Mouse (Mus musculus) hematopoietic stem cell, adult 5-6 weeks (primary cell): ENCODE data around the gene Ryk. TPM values are rescaled to one million over a fixed set of nuclear protein-coding genes. Genes with fewer than 3 reads are reported as not detected.
"Not testable (repeated sequence)": the region's sequence is repeated elsewhere in the genome, so short reads cannot be mapped to it uniquely, and the experiment has no call there.

Experiments used
- ATAC-seq, 2 experiments: fragments of 125-278 bp in 1 of 2; replicated peaks in 1 of 2; 2 replicates each; pipeline ENCODE4 v1.8.0; 2016 to 2017; ENCODE audit warnings: inconsistent platforms in 2 of 2, mild to moderate bottlenecking in 2 of 2, moderate number of reproducible peaks in 2 of 2, low read depth in 1 of 2, moderate TSS enrichment in 1 of 2; ENCODE audit not compliant: low FRiP score in 2 of 2, poor library complexity in 2 of 2, severe bottlenecking in 2 of 2, insufficient read depth in 1 of 2, low TSS enrichment in 1 of 2
- total RNA-seq: library from RNA; stranded (forward); fragments of 172-1452, 232-1000 nt; gene quantifications from 2 replicates; pipeline ENCODE4 v1.2.3, GENCODE M21; 2017

The Ryk gene
- total RNA-seq, 1 experiment from 2014 or later: 7.3 TPM

DNA sequence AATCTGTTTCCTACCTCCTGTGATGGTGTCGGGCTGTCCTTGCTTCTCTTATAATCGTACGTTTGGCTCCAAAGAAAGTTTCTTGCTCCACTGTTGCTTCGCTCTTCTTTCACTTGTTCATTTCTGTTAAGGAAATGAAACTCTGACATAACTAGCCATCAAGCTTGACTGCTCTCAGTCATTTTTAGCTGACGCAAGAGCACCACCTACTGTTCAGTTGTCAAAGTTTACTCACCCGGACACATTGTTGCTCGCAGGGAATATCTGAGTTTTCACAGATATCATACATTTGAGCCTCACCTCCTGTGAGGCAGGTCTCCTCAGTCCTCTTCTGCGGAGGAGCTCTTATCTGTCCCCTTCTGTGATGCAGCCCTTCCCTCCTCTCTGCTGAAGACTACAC is 44.8 kb downstream of the Ryk start:
- ATAC-seq: peak; percentile 68 to 84; a peak in 3 of 4 replicates

- no peak for ATAC-seq
Observed at GRCm38 (mm10) chr9:102884703-102885102, 50.0 kb downstream of the Ryk start.

DNA sequence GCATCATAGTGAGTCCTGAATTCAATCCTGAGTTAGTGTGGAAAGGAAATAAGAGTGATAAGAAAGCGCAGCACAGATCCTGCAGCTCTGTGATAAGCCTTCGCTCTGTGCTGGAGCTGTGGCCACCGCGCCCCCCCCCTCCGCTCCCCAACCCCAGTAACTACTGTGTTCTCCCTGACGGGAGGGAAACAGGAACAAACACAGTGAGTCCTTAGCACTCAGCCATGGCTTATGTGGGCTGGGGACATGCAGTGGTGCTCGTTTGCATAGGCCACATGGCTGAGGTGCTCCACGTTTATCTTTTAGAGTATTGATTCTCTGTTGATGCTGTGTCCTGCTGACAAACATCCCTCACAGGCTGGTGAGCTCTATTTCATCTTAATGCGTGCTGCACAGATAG is 55.4 kb downstream of the Ryk start:
- peak; percentile 96 for ATAC-seq

- no peak for ATAC-seq
Observed at GRCm38 (mm10) chr9:102892480-102893355, 58.0 kb downstream of the Ryk start.

- no peak for ATAC-seq
Observed at GRCm38 (mm10) chr9:102893356-102893870, 58.7 kb downstream of the Ryk start.

DNA sequence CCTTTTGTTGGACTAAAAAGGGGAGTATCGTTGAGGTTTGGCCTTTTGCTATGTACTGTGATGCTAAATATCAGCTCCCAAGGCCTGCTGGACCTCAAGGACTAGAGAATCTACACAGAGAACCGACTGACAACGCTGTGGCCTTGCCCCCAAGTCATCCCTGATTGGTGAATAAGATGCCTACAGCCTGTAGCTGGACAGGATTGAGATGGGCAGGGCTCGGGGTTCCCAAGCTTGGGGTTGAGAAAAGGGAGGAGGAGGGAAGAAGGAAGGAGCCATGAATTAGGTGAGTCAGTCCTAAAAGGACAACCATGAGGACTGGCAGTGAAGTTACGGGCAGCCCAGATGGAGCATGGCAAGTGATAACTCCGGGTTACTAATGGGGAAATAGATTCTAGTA is 65.2 kb downstream of the Ryk start:
- ATAC-seq: no peak

- no peak for ATAC-seq
Observed at GRCm38 (mm10) chr9:102902308-102902707, 67.6 kb downstream of the Ryk start.

DNA sequence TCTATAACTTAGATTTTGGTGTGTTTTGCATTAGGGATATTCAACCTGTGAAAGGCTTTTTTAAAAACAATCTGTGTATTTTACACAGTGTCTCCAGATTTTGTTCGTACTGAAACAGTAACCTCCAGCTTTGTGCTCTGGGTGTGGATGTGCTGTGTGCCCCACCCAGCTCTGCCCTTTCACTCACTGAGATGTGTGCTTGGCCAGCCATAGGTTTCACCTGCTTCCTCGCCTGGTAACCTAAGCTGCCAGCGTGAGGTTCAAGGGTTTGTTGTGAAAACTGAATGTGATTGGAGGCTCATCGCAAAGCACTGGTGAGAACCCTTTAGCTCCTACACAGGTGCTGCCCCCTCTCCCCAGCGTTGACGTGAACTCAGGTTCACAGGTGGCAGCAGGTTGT is 70.2 kb downstream of the Ryk start:
- ATAC-seq: no peak

DNA sequence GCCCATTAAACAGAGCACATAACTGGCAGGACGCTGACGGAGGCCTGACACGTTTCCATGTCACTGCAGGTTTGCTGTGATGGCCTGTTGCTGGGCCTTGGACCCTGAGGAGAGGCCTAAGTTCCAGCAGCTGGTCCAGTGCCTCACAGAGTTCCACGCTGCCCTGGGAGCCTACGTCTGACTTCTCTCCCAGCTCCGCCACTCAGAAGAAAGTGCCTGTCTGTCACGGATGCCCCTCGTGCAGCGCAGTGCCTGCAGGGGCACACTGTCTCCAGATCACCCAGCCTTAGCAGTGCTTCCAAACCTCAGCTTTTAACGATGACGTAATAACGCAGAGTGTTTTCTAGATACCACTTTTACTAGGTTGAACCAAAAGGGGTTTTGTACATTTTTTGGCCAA is 72.1 kb downstream of the Ryk start:
- no peak for ATAC-seq

DNA sequence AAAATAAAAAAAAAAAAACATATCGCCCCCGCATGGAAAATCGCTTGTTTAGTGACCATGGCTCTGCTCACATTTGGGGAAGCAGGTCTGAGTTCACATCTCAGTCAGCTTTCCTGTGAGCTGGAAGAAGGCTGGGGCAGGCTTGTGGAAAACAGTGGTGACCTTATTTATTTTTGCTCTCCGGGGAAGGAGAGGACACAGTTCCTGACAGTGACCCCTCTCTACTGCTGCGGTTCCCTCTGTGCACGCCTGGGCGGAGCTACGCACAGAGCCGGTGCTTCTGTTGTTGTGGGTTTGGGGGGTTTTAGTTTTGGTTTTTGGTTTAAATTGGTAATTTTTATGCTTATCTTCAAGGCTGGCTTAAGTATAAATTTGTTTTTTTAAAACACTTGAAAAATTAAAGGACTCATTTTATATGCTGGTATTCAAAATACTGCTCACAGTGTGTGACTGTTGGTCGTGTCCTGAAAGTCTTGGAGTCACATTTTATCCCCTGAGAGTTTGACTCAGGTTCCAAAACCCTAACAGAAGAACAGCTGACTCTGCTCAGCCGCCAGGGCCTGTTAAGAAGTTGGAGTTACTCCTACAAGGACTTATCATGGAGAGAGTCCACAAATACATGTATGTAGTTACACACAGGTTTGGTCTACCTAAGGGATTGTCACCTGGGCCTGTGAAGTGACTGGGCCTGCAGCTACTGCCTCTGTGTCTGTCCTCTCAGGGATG is 73.0 kb downstream of the Ryk start:
- no peak for ATAC-seq

GRCm38 (mm10) chr9:102911526-102911925 is 76.8 kb downstream of the Ryk start:
- ATAC-seq: no peak

DNA sequence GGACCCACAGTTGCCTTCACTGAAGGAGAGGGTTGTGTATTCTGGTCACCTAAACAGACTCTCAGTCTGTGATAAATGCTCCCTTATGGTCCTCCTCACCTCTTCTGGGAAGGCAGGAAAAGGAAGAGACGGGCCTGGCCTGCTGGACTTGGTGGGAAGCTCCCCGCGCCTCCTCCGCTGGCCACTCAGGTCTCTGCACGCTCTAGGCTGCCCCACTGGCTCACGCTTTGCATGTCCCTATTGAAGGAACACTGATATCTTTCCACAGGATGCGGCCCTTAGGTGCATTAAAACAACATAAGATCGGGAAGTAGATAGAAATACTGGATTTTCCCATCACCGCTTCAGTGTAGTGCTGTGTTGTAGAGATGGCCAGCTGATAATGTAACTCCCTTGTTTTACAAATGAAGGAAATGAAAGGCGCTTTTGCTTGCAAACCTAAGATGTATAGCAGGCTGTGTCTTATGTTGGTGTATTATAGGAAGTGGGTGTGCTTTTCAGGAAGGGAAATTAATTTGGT is 77.9 kb downstream of the Ryk start:
- no peak for ATAC-seq

- ATAC-seq: not testable (repeated sequence)
Observed at GRCm38 (mm10) chr9:102913597-102913996, 78.9 kb downstream of the Ryk start.

- ATAC-seq: no peak
Observed at GRCm38 (mm10) chr9:102914583-102914982, 79.9 kb downstream of the Ryk start.

- no peak for ATAC-seq
Observed at GRCm38 (mm10) chr9:102915292-102915854, 80.7 kb downstream of the Ryk start.

GRCm38 (mm10) chr9:102916076-102916475 is 81.4 kb downstream of the Ryk start:
- no peak for ATAC-seq

- no peak for ATAC-seq
Observed at GRCm38 (mm10) chr9:102917532-102918129, 82.9 kb downstream of the Ryk start.
